Mouse (Mus musculus) midbrain, embryonic 10.5 days (tissue): ENCODE measurements around the gene Hectd1. TPM values are rescaled to one million over a fixed set of nuclear protein-coding genes. Genes with fewer than 3 reads are reported as not detected.

Experiments used
- DNase-seq: peaks from one replicate; pipeline ENCODE4 v3.0.0-alpha.2; 2017; ENCODE audit warnings: low spot score
- H3K27ac ChIP-seq: fragments of 300-500 bp; sonication (generic); replicated peaks from 2 replicates; pipeline ENCODE4 v1.5.1; 2016; ENCODE audit warnings: mild to moderate bottlenecking
- H3K27me3 ChIP-seq: fragments of 300-500 bp; sonication (generic); 2 replicates; pipeline ENCODE4 v1.6.1; 2016; ENCODE audit warnings: low read depth, mild to moderate bottlenecking; ENCODE audit not compliant: poor library complexity, severe bottlenecking
- H3K36me3 ChIP-seq: fragments of 300-500 bp; sonication (generic); 2 replicates; pipeline ENCODE4 v1.6.1; 2016; ENCODE audit warnings: mild to moderate bottlenecking, moderate library complexity
- H3K4me1 ChIP-seq: fragments of 300-500 bp; sonication (generic); 2 replicates; pipeline ENCODE4 v1.6.1; 2016
- H3K4me3 ChIP-seq: fragments of 300-500 bp; sonication (generic); 2 replicates; pipeline ENCODE4 v1.5.1; 2016; ENCODE audit warnings: mild to moderate bottlenecking, moderate library complexity
- H3K9me3 ChIP-seq: fragments of 300-500 bp; sonication (generic); replicated peaks from 2 replicates; pipeline ENCODE4 v1.6.1; 2016; ENCODE audit warnings: mild to moderate bottlenecking
- WGBS: fragments of 180-500 bp; shearing (Covaris S2); methylation state at CpG from one replicate; pipeline ENCODE4 v1.1.7; 2016; 5-methylcytosine and 5-hydroxymethylcytosine counted together
- polyA plus RNA-seq: library from polyadenylated mRNA; unstranded; fragments of >200 nt; fragmentation: Nextera tagmentation; extraction: Ambion mirVana; gene quantifications from 2 replicates; pipeline ENCODE4 v1.2.1, GENCODE M21; 2016

Gene Hectd1
- polyA plus RNA-seq, 1 experiment from 2014 or later, result 29.1 TPM

DNA sequence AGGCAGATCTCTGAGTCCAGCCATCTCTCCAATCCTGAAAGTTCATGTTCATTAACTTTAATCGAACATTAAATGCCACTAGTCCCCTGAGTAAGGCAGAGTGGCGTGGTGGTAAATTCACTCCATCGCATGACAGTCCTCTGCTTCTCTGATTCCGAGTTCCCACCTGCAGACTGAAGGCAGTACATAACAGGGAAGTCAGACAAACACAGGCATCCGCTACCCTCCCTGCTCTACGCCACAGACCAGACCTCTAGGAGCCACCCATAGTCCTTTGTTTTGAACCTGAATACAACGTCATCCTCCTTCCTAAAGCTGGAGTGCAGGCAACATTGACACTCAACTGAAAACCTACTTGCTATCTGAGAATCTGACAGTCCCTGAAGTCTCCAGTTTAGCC, 124.8 kb downstream of the Hectd1 start:
- H3K4me3 ChIP-seq, result no peak overlapping the region
- WGBS, result 73% methylated on average over 7 of the region's 7 CpGs
- H3K9me3 ChIP-seq, result peaks cover 7% of the 10 kb centered on the region; the same call in 1 of the 2 replicates
- DNase-seq, result no peak
- peaks cover 11% of the 10 kb centered on the region for H3K4me1 ChIP-seq
- peaks cover 8% of the 10 kb centered on the region; the same call in 1 of the 2 replicates for H3K36me3 ChIP-seq
- H3K27me3 ChIP-seq, result no peaks in the 10 kb centered on the region
- peak overlapping the region; percentile 49 for H3K27ac ChIP-seq

DNA sequence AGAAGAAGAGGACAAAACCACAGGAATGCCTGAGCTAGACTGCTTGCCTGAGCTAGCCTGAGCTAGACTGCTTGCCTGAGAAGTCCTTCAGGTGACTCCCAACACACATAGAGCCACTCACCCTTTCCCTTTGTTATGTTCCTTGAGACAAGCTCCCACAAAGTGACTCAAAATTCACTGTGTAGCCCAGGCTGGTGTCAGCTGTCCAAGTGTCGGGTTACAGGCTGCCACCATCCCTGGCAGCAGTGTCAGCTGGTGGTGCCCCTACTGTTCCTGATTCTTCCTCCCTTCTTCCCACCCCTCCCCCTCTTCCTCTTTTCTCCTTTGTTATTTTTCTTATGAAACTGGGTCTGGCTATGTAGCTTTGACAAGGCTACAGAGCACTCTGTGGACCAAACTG, 125.5 kb downstream of the Hectd1 start:
- no peak for DNase-seq
- H3K4me1 ChIP-seq, result peaks cover 6% of the 10 kb centered on the region
- peak overlapping the region; percentile 63 for H3K27ac ChIP-seq
- peaks cover 8% of the 10 kb centered on the region; the same call in 1 of the 2 replicates for H3K36me3 ChIP-seq
- no peaks in the 10 kb centered on the region for H3K27me3 ChIP-seq
- H3K4me3 ChIP-seq, result no peak overlapping the region
- WGBS, result 28% methylated on average over 1 of the region's 1 CpGs
- peaks cover 7% of the 10 kb centered on the region; the same call in 1 of the 2 replicates for H3K9me3 ChIP-seq

GRCm38 (mm10) chr12:51701723-51702122, 127.6 kb downstream of the Hectd1 start:
- H3K36me3 ChIP-seq, result peaks cover 8% of the 10 kb centered on the region; the same call in 1 of the 2 replicates
- DNase-seq, result no peak
- H3K27ac ChIP-seq, result no peak overlapping the region
- H3K9me3 ChIP-seq, result peaks cover 7% of the 10 kb centered on the region; the same call in 1 of the 2 replicates
- H3K27me3 ChIP-seq, result no peaks in the 10 kb centered on the region
- H3K4me3 ChIP-seq, result no peak overlapping the region
- H3K4me1 ChIP-seq, result peaks cover 6% of the 10 kb centered on the region

GRCm38 (mm10) chr12:51699623-51700393, 129.5 kb downstream of the Hectd1 start:
- Histone ChIP-seq H3K4me1 (peaks cover 6% of the 10 kb centered on the region), H3K4me3 (no peak overlapping the region), H3K27ac (no peak overlapping the region), H3K36me3 (peaks cover 8% of the 10 kb centered on the region; the same call in 1 of the 2 replicates), H3K9me3 (peaks cover 7% of the 10 kb centered on the region; the same call in 1 of the 2 replicates), H3K27me3 (no peaks in the 10 kb centered on the region)
- no peak for DNase-seq
- WGBS, result 62% methylated on average over 8 of the region's 8 CpGs

DNA sequence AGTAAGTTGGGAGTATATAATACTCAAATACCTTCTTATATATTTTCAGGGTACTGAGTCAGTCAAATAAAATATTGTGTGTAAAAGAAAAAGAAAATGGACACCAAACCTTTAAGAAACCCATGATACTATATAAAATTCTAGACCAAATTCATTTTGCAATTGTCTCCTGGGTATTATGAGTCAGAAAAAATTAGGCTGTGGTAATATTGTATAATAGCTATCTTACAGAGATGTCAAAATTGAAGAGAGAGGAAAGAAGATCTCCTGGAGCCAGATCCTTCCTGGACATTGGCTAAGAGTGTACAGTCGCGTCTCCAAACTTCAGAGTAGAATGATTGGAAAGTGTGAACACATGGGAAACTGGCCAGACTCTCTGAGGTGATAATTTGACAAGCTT, 133.2 kb downstream of the Hectd1 start:
- Histone ChIP-seq H3K36me3 (no peaks in the 10 kb centered on the region), H3K27me3 (no peaks in the 10 kb centered on the region), H3K9me3 (no peaks in the 10 kb centered on the region), H3K4me1 (peaks cover 6% of the 10 kb centered on the region), H3K4me3 (no peak overlapping the region), H3K27ac (no peak overlapping the region)
- 97% methylated on average over 2 of the region's 2 CpGs for WGBS
- DNase-seq, result no peak

DNA sequence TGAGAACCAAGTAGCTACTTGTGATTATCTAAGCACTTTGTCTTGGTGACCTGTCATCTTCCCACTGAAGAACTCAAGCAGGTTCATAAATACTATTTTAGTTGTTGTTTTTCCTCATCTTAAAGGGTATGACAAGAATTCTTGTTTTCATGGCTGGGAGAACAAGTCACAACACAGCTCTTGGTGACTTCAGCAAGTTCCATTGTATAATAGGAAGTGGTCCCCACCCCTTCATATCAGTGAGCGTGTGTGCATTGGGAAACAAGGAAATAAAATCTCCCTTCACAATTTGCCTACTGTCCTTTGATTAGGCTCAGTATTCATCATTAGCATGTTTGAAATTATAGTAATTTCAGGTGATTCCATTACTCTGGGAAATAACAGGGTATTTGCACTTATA, 134.4 kb downstream of the Hectd1 start:
- Histone ChIP-seq H3K4me3 (no peak overlapping the region), H3K36me3 (no peaks in the 10 kb centered on the region), H3K27me3 (no peaks in the 10 kb centered on the region), H3K4me1 (peaks cover 11% of the 10 kb centered on the region), H3K27ac (no peak overlapping the region), H3K9me3 (no peaks in the 10 kb centered on the region)
- 92% methylated on average over 1 of the region's 1 CpGs for WGBS
- DNase-seq, result no peak

DNA sequence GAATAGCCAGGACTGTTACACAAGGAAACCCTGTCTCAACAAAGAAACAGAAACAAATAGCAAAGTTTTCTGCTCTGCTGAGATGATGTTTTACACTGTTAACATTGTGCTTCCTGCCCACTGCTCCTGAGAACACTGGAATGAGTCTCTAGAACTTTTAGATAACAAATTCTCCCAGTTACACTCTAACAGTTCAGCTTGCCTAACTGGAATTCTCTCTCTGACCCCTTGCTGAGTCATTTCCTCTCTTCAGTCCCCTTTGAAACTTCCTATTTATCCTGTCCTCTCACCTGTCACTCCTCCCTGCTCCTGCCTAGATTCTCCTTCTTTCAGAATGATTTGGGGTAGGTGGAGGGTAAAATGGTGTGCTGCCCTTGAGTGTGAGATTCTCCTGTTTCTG, 135.2 kb downstream of the Hectd1 start:
- Histone ChIP-seq H3K9me3 (no peaks in the 10 kb centered on the region), H3K4me3 (no peak overlapping the region), H3K4me1 (peaks cover 17% of the 10 kb centered on the region), H3K36me3 (no peaks in the 10 kb centered on the region), H3K27me3 (no peaks in the 10 kb centered on the region), H3K27ac (no peak overlapping the region)
- DNase-seq, result no peak

Other genes with a start within 250 kb of the Hectd1 start
- 2.7 and 4.4 TPM in 2 replicates for gene Coch, start 236.2 kb downstream of the Hectd1 start, polyA plus RNA-seq
- gene Ap4s1, start 138.5 kb downstream of the Hectd1 start, polyA plus RNA-seq, result 39.7 and 41.8 TPM in 2 replicates
- 39.3 and 46.0 TPM in 2 replicates for gene Strn3, start 137.6 kb downstream of the Hectd1 start, polyA plus RNA-seq
- 12.6 and 12.9 TPM in 2 replicates for gene Heatr5a, start 141.8 kb upstream of the Hectd1 start, polyA plus RNA-seq
- 30.5 and 31.8 TPM in 2 replicates for gene Dtd2, start 177.0 kb upstream of the Hectd1 start, polyA plus RNA-seq
- not detected in 2 replicates for gene Gpr33, start 198.5 kb upstream of the Hectd1 start, polyA plus RNA-seq